Mouse (Mus musculus): ENCODE measurements around the gene Adh1. TPM values are rescaled to one million over a fixed set of nuclear protein-coding genes. Genes with fewer than 3 reads are reported as not detected.

Adh1 gene
- 288 and 361 TPM in 2 replicates for polyA plus RNA-seq (2012; rRNA removed)

GRCm38 (mm10) chr3:138260721-138261669 is at the start of gene Adh1:
Gene Adh1, plus strand, starts transcription at chr3:138260991.

DNA sequence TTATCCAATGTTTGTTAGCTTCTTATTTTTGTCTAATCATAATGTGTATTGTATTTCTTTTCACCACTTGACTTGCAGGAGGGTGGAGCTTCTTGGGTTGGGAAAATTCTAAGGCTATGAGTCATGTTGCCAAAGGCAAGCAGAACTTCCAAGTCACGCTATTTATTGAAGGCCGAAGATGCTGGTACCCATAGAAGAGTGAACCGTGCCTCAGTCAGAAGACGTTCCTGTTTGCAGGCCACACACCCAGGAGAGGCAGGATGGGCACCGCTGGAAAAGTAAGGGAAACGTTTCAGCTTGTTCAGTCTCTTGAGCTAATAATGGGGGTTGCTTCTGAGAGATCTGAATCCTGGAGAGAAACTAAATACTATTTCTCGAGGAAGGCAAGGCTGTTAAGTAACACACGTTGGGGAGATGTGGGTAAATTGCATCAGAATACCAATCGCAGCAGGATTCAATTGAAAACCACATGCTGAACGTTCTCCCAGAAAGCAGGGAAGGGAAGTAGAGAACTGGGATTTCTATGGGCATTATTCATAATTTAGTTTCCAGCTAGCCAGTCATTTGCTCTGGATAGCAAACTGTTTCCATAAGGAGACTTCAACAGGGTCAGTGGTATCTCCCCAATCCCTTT is 43.0 kb upstream of the Adh1 start, which contains the start of gene Adh7:
TSS of gene Adh7 (plus strand) at position 130 of the 634 bp plus-strand sequence.

GRCm38 (mm10) chr3:138312965-138313364 is 52.2 kb downstream of the Adh1 start, which contains the start of gene Adh6a:
Gene Adh6a, plus strand, starts transcription at chr3:138313286.

Other genes with a start within 250 kb of the Adh1 start
- gene 1110002E22Rik, start 195.9 kb upstream of the Adh1 start, polyA plus RNA-seq (2012; rRNA removed): 2.2 and 3.4 TPM in 2 replicates
- gene Gm5105, start 193.6 kb upstream of the Adh1 start, polyA plus RNA-seq (2012; rRNA removed): not detected in 2 replicates
- gene Trmt10a, start 117.5 kb upstream of the Adh1 start, polyA plus RNA-seq (2012; rRNA removed): 1.1 and 1.3 TPM in 2 replicates
- 1.4 and 1.6 TPM in 2 replicates for gene Mttp, start 116.0 kb upstream of the Adh1 start, polyA plus RNA-seq (2012; rRNA removed)
- gene 4930579F01Rik, start 67.2 kb upstream of the Adh1 start, polyA plus RNA-seq (2012; rRNA removed): not detected in 2 replicates
- gene Adh7, start 43.2 kb upstream of the Adh1 start, polyA plus RNA-seq (2012; rRNA removed): 0.44 and 0.70 TPM in 2 replicates
- gene Adh6a, start 52.3 kb downstream of the Adh1 start, polyA plus RNA-seq (2012; rRNA removed): not detected in 2 replicates
- gene Adh6b, start 80.8 kb downstream of the Adh1 start, polyA plus RNA-seq (2012; rRNA removed): 0.07 TPM in 1 of 2 replicates, not detected in the other
- not detected in 2 replicates for gene Adh4, start 154.5 kb downstream of the Adh1 start, polyA plus RNA-seq (2012; rRNA removed)
- 29.5 and 34.4 TPM in 2 replicates for gene Adh5, start 182.1 kb downstream of the Adh1 start, polyA plus RNA-seq (2012; rRNA removed)
- 10.5 and 14.0 TPM in 2 replicates for gene Metap1, start 228.5 kb downstream of the Adh1 start, polyA plus RNA-seq (2012; rRNA removed)

Measured in ovary, adult 2 months (tissue).